Mouse (Mus musculus): ENCODE measurements around the gene Tctex1d4.

- TF ChIP-seq CTCF (IDR thresholded peaks at IDR 0.05; ENCODE audit: extremely low read depth, insufficient read depth, insufficient read length, insufficient replicate concordance) (no peak), POLR2A (IDR thresholded peaks at IDR 0.05; ENCODE audit: low read depth, low read length) (no peak)
Observed at GRCm38 (mm10) chr4:117155020-117155791, 28.6 kb downstream of the Tctex1d4 start.

Measured in spleen, adult 2 months (tissue).